Mouse (Mus musculus) testis, postnatal 14 days (tissue): ENCODE measurements around the gene P2ry12.

ENCODE experiments used
- DNase-seq: peaks from one replicate; pipeline ENCODE4 v3.0.0; 2021; ENCODE audit warnings: low spot score

The P2ry12 gene

GRCm38 (mm10) chr3:59262704-59263103 is at the start of gene P2ry12:
P2ry12 (minus strand) TSS chr3:59262871.
- no peak for DNase-seq

GRCm38 (mm10) chr3:59305518-59305917 is 42.8 kb upstream of the P2ry12 start:
- no peak for DNase-seq

GRCm38 (mm10) chr3:59304944-59305343 is 42.3 kb upstream of the P2ry12 start:
- no peak for DNase-seq

GRCm38 (mm10) chr3:59297653-59298052 is 35.0 kb upstream of the P2ry12 start:
- no peak for DNase-seq

- no peak for DNase-seq
These were observed 34.0 kb upstream of the P2ry12 start for GRCm38 (mm10) chr3:59296563-59297130.

GRCm38 (mm10) chr3:59295699-59296562 is 33.3 kb upstream of the P2ry12 start:
- no peak for DNase-seq

GRCm38 (mm10) chr3:59293437-59294199 is 30.9 kb upstream of the P2ry12 start:
- no peak for DNase-seq

- DNase-seq = no peak
These were observed 27.9 kb upstream of the P2ry12 start for GRCm38 (mm10) chr3:59290551-59290950.

- no peak for DNase-seq
These were observed 15.9 kb upstream of the P2ry12 start for GRCm38 (mm10) chr3:59278620-59279019.

GRCm38 (mm10) chr3:59278254-59278533 is 15.5 kb upstream of the P2ry12 start:
- no peak for DNase-seq

- DNase-seq = no peak
These were observed 15.0 kb upstream of the P2ry12 start for GRCm38 (mm10) chr3:59277502-59278253.

- no peak for DNase-seq
These were observed 8.1 kb upstream of the P2ry12 start for GRCm38 (mm10) chr3:59270811-59271210.

- no peak for DNase-seq
These were observed 1.3 kb upstream of the P2ry12 start for GRCm38 (mm10) chr3:59263988-59264387.

- no peak for DNase-seq
These were observed 746 bp upstream of the P2ry12 start for GRCm38 (mm10) chr3:59263417-59263816.

GRCm38 (mm10) chr3:59261709-59262472 is 780 bp downstream of the P2ry12 start:
- DNase-seq = no peak

- DNase-seq = no peak
These were observed 1.9 kb downstream of the P2ry12 start for GRCm38 (mm10) chr3:59260745-59261144.

GRCm38 (mm10) chr3:59257740-59258664 is 4.7 kb downstream of the P2ry12 start:
- DNase-seq = no peak

GRCm38 (mm10) chr3:59250454-59250853 is 12.2 kb downstream of the P2ry12 start:
- no peak for DNase-seq

- DNase-seq = no peak
These were observed 14.6 kb downstream of the P2ry12 start for GRCm38 (mm10) chr3:59248031-59248430.

GRCm38 (mm10) chr3:59243384-59243783 is 19.3 kb downstream of the P2ry12 start:
- DNase-seq = peak; percentile 70
